Mouse (Mus musculus) kidney, embryonic 14.5 days (tissue): ENCODE measurements at regions not wholly inside any gene's neighbourhood (a gene's known extent, or its start where the extent isn't known, plus 50 kb on each side); places are given as distances from the start of the nearest gene placed in this dataset.
A peak's percentile ranks its signal among the peaks of the same experiment; 100 is the strongest.

Experiments used
- ATAC-seq: fragments of 200-750 bp; cut with Nextera tagmentation; 2 replicates; pipeline ENCODE4 v1.8.0; 2017; ENCODE audit warnings: moderate number of reproducible peaks, mild to moderate bottlenecking, moderate TSS enrichment, moderate library complexity; ENCODE audit not compliant: low FRiP score, low TSS enrichment
- H3K27ac ChIP-seq: fragments of 300-500 bp; sonication (generic); 2 replicates; pipeline ENCODE4 v1.5.1; 2014; ENCODE audit warnings: low read depth, mild to moderate bottlenecking, low read length, moderate library complexity, mixed read lengths
- H3K27me3 ChIP-seq: fragments of 300-500 bp; sonication (generic); 2 replicates; pipeline ENCODE4 v1.6.1; 2014; ENCODE audit warnings: mild to moderate bottlenecking, low read length; ENCODE audit not compliant: control insufficient read depth, insufficient read depth
- H3K36me3 ChIP-seq: fragments of 300-500 bp; sonication (generic); 2 replicates; pipeline ENCODE4 v1.6.1; 2014; ENCODE audit warnings: low read length, mixed read lengths; ENCODE audit not compliant: control insufficient read depth, insufficient read depth
- H3K4me1 ChIP-seq: fragments of 300-500 bp; sonication (generic); 2 replicates; pipeline ENCODE4 v1.6.1; 2014; ENCODE audit warnings: low read length, mixed read lengths; ENCODE audit not compliant: control insufficient read depth, insufficient read depth
- H3K4me2 ChIP-seq: fragments of 300-500 bp; sonication (generic); replicated peaks from 2 replicates; pipeline ENCODE4 v1.6.1; 2014; ENCODE audit warnings: low read depth, mild to moderate bottlenecking, low read length
- H3K4me3 ChIP-seq: fragments of 300-500 bp; sonication (generic); 2 replicates; pipeline ENCODE4 v1.5.1; 2014; ENCODE audit warnings: mild to moderate bottlenecking, low read length
- H3K9ac ChIP-seq: fragments of 300-500 bp; sonication (generic); 2 replicates; pipeline ENCODE4 v1.6.1; 2014; ENCODE audit warnings: low read depth, mild to moderate bottlenecking, low read length, moderate library complexity
- H3K9me3 ChIP-seq: fragments of 300-500 bp; sonication (generic); 2 replicates; pipeline ENCODE4 v1.6.1; 2016; ENCODE audit warnings: low read length; ENCODE audit not compliant: control insufficient read depth
- WGBS: fragments of 180-500 bp; shearing (Covaris S2); extraction: QIAGEN DNeasy Blood & Tissue Kit; methylation state at CpG from one replicate; pipeline ENCODE4 v1.1.7; 2014; 5-methylcytosine and 5-hydroxymethylcytosine counted together

GRCm38 (mm10) chr2:115338178-115338577, 243.3 kb upstream of the BC052040 start:
- Histone ChIP-seq H3K4me2 (no peak overlapping the region), H3K36me3 (no peaks in the 10 kb centered on the region), H3K27me3 (no peaks in the 10 kb centered on the region), H3K9ac (no peak overlapping the region), H3K9me3 (no peaks in the 10 kb centered on the region), H3K4me1 (no peaks in the 10 kb centered on the region), H3K4me3 (no peak overlapping the region), H3K27ac (no peak overlapping the region)
- WGBS, result 23% methylated on average over 7 of the region's 7 CpGs
- 0 out of 2 replicates have a peak, but pooled peaks have one; percentile 32 for ATAC-seq

DNA sequence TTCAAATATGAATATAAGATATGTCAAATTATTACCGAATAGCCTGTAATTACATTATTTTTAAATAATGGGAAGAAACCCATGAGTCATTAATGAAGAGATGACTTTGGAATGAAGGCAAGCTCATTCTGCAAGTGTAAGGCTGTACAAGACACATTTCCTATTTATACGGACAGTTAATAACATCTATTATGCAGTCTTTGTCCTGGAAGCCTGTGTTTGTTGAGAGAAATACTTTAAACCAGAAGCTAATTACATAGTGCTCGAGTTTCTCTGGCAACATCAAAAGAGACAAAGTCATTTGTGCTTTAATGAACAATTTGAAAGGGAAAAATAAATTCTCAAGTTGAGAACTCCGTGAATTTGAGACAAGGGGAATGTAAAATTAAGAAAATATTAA, 242.5 kb upstream of the BC052040 start:
- no peaks in the 10 kb centered on the region for H3K27me3 ChIP-seq
- 77% methylated on average over 4 of the region's 4 CpGs for WGBS
- H3K36me3 ChIP-seq, result no peaks in the 10 kb centered on the region
- no peak overlapping the region for H3K4me2 ChIP-seq
- no peak overlapping the region for H3K27ac ChIP-seq
- H3K9me3 ChIP-seq, result no peaks in the 10 kb centered on the region
- no peak for ATAC-seq
- no peak overlapping the region for H3K4me3 ChIP-seq
- H3K4me1 ChIP-seq, result no peaks in the 10 kb centered on the region
- H3K9ac ChIP-seq, result no peak overlapping the region

DNA sequence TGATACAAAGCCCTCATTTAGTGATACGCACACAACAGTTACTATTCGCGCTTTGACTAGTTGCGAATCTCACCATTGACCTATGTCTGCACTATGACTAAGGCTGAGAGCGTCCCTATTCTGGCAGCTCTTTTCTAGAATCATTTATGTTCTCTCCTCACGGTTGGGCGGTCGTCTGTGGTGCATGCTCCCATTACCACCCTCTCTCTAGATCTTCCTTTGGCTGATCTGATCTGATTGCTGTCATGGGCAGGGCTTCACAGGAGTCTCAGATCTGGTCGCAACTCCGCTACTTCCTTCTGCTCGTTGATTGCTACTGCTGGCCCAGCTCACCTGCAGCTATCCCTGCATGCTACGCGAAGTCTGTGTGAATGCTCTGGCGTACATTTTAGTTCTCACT, 239.2 kb upstream of the BC052040 start:
- ATAC-seq, result 0 out of 2 replicates have a peak, but pooled peaks have one; percentile 64
- Histone ChIP-seq H3K36me3 (no peaks in the 10 kb centered on the region), H3K9me3 (no peaks in the 10 kb centered on the region), H3K4me3 (no peak overlapping the region), H3K9ac (no peak overlapping the region), H3K4me2 (no peak overlapping the region), H3K4me1 (no peaks in the 10 kb centered on the region), H3K27me3 (no peaks in the 10 kb centered on the region), H3K27ac (no peak overlapping the region)
- WGBS, result 71% methylated on average over 14 of the region's 14 CpGs

- Histone ChIP-seq H3K4me2 (no peak overlapping the region), H3K27ac (no peak overlapping the region), H3K9me3 (no peaks in the 10 kb centered on the region), H3K27me3 (no peaks in the 10 kb centered on the region), H3K36me3 (no peaks in the 10 kb centered on the region), H3K4me3 (no peak overlapping the region), H3K9ac (no peak overlapping the region), H3K4me1 (peaks cover 7% of the 10 kb centered on the region; the same call in 1 of the 2 replicates)
- no peak for ATAC-seq
- WGBS, result 47% methylated on average over 6 of the region's 6 CpGs
Measured at GRCm38 (mm10) chr2:115346551-115346950, 235.0 kb upstream of the BC052040 start.

DNA sequence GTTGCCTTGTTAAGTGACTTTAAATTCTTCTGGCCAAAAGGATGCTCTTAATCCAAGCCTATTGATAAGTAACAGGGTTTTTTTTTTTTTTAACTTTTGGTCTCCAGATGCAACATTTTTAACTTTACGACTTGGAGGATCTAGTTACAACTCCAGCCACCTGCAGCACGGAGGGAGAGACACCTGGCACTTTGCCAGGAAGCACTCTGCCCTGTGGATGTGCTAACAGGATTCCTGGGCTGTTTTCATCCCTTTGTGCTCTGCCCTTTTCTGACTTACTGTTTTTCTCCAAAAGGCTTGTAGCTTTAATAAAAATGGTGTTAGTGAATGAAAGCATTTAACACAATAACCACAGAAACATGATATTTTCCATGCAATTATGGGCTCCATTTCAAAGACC, 233.3 kb upstream of the BC052040 start:
- no peaks in the 10 kb centered on the region for H3K36me3 ChIP-seq
- H3K4me1 ChIP-seq, result peaks cover 7% of the 10 kb centered on the region; the same call in 1 of the 2 replicates
- no peak overlapping the region for H3K4me3 ChIP-seq
- H3K9ac ChIP-seq, result no peak overlapping the region
- no peaks in the 10 kb centered on the region for H3K27me3 ChIP-seq
- no peaks in the 10 kb centered on the region for H3K9me3 ChIP-seq
- 3% methylated on average over 2 of the region's 2 CpGs for WGBS
- H3K4me2 ChIP-seq, result no peak overlapping the region
- peak; percentile 86; the same call in 1 of the 2 replicates for ATAC-seq
- peak overlapping the region; percentile 37; the same call in 1 of the 2 replicates for H3K27ac ChIP-seq

- no peak for ATAC-seq
- 43% methylated on average over 6 of the region's 6 CpGs for WGBS
- no peak overlapping the region for H3K4me3 ChIP-seq
- H3K27ac ChIP-seq, result no peak overlapping the region
- H3K9ac ChIP-seq, result no peak overlapping the region
- no peaks in the 10 kb centered on the region for H3K27me3 ChIP-seq
- no peak overlapping the region for H3K4me2 ChIP-seq
- H3K9me3 ChIP-seq, result no peaks in the 10 kb centered on the region
- no peaks in the 10 kb centered on the region for H3K4me1 ChIP-seq
- H3K36me3 ChIP-seq, result no peaks in the 10 kb centered on the region
Measured at GRCm38 (mm10) chr2:115371072-115371471, 210.4 kb upstream of the BC052040 start.

DNA sequence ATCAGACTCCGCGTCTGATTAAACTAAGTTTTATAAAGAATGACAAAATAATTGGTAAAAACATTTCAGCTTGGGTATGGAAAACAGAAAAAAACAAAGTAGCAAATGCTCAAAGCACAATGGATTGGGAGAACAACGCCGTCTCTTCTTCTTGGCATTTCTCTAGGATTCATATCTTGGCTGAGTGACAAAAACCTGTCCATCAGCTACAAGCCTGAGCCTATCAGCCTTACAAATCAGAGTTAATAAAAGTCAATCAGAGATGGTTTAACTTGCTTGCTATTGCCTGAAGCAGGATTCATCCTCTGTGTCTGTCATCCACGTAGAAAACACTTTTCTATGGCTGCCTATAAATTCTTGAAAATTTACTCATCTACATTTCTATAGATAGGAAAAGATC, 206.2 kb upstream of the BC052040 start:
- H3K4me1 ChIP-seq, result no peaks in the 10 kb centered on the region
- no peak overlapping the region for H3K27ac ChIP-seq
- H3K4me3 ChIP-seq, result no peak overlapping the region
- WGBS, result 92% methylated on average over 5 of the region's 5 CpGs
- H3K27me3 ChIP-seq, result no peaks in the 10 kb centered on the region
- H3K36me3 ChIP-seq, result no peaks in the 10 kb centered on the region
- H3K9me3 ChIP-seq, result no peaks in the 10 kb centered on the region
- ATAC-seq, result no peak
- H3K9ac ChIP-seq, result no peak overlapping the region
- H3K4me2 ChIP-seq, result no peak overlapping the region

GRCm38 (mm10) chr2:115384414-115385180, 196.9 kb upstream of the BC052040 start:
- Histone ChIP-seq H3K4me1 (peaks cover 18% of the 10 kb centered on the region; the same call in 1 of the 2 replicates), H3K27ac (peak overlapping the region; percentile 68)
- peak; percentile 68 for ATAC-seq

More at GRCm38 (mm10) chr2:115384414-115385180, 196.9 kb upstream of the BC052040 start:
- Histone ChIP-seq H3K9me3 (no peaks in the 10 kb centered on the region), H3K36me3 (no peaks in the 10 kb centered on the region), H3K4me3 (no peak overlapping the region), H3K9ac (no peak overlapping the region), H3K4me2 (no peak overlapping the region), H3K27me3 (no peaks in the 10 kb centered on the region)
- 42% methylated on average over 13 of the region's 13 CpGs for WGBS
